Comparison of ENCODE assay signal across 8 mouse cellular contexts in genomic region chr3:45378145-45378544, GRCm38 (mm10). TPM values are rescaled to one million over a fixed set of nuclear protein-coding genes. Genes with fewer than 3 reads are reported as not detected.
DNase-seq lines count a peak whose midpoint lies in the region; ATAC-seq lines count a peak whose summit lies in the region.

Gene Pcdh10, plus strand, starts transcription at chr3:45378398.

- H3K4me1 ChIP-seq in intestine, embryonic 15.5 days (replicated peaks) = peaks cover 26% of the 10 kb centered on the region

- no peaks in the 10 kb centered on the region for H3K36me3 ChIP-seq in intestine, embryonic 15.5 days

- peak within 1 kb of the TSS; percentile 42; the same call in 1 of the 2 replicates for H3K9ac ChIP-seq in intestine, embryonic 15.5 days

- H3K27ac ChIP-seq in intestine, embryonic 15.5 days = no peak within 1 kb of the TSS

- H3K27me3 ChIP-seq in intestine, embryonic 15.5 days (replicated peaks) = peaks cover 31% of the 10 kb centered on the region

- WGBS in intestine, embryonic 15.5 days = under 1% methylated on average over 26 of the region's 26 CpGs

- peak; percentile 95 for ATAC-seq in intestine, embryonic 15.5 days
- peak; percentile 51; the same call in 1 of the 2 replicates for ATAC-seq in megakaryocyte, adult 5-6 weeks (ENCODE audit: poor library complexity, severe bottlenecking)

- peak within 1 kb of the TSS; percentile 54 for H3K4me3 ChIP-seq in intestine, embryonic 15.5 days (replicated peaks)

- H3K9me3 ChIP-seq in intestine, embryonic 15.5 days = no peaks in the 10 kb centered on the region

- H3K4me2 ChIP-seq in intestine, embryonic 15.5 days (replicated peaks) = peak within 1 kb of the TSS; percentile 99

- DNase-seq in adrenal gland, postnatal 4 days (ENCODE audit: low spot score in 2 of 2) = peak; percentile 62 to 82
- DNase-seq in embryo, embryonic 11.5 days (ENCODE audit: low read depth, low spot score) = peak; percentile 90
- peak; percentile 87 to 93 for DNase-seq in gastrocnemius, postnatal 4 days (ENCODE audit: low spot score in 2 of 2)
- peak; percentile 95 to 99 for DNase-seq in left cerebral cortex, adult 9 months (ENCODE audit: low spot score in 2 of 2)
- DNase-seq in right cerebral cortex, postnatal 14 days = peak; percentile 97
- no peak for DNase-seq in B cell, adult 2 months

RNA-seq across cellular contexts. Expression of gene Pcdh10, which starts in this region (rescaled TPM):
- total RNA-seq in adrenal gland, postnatal 4 days (2021) = 10 to 100 TPM; 10.1 to 10.5 TPM
- 1 to 10 TPM; 2.0 to 2.7 TPM for total RNA-seq in gastrocnemius, postnatal 4 days (2021)
- 0.44 and 0.55 TPM in 2 replicates for polyA plus RNA-seq in intestine, embryonic 15.5 days (2015; fragmentation: Nextera tagmentation; extraction: Ambion mirVana)
- total RNA-seq in megakaryocyte, adult 5-6 weeks (2015) = not detected in 2 replicates
- total RNA-seq in megakaryocyte, adult 5-6 weeks (2017) = not detected in 2 replicates

Comparison
In these comparisons a context has a peak if more than half of its experiments do, and no peak if none do; other contexts are left out.
1. Peak in ATAC-seq, H3K4me3 ChIP-seq, H3K9ac ChIP-seq and H3K4me2 ChIP-seq in intestine, embryonic 15.5 days; RNA of the gene not detected or under 1 TPM.
2. Peak in ATAC-seq in megakaryocyte, adult 5-6 weeks; RNA of the gene not detected or under 1 TPM.
3. DNase-seq: peak in adrenal gland, postnatal 4 days (2 of 2), embryo, embryonic 11.5 days (single experiment), gastrocnemius, postnatal 4 days (2 of 2), left cerebral cortex, adult 9 months (2 of 2) and right cerebral cortex, postnatal 14 days (single experiment); none in B cell, adult 2 months (0 of 2).